Mouse (Mus musculus): Measurements from ENCODE around the gene Ctdspl. TPM values are rescaled to one million over a fixed set of nuclear protein-coding genes. Genes with fewer than 3 reads are reported as not detected.
A peak's percentile ranks its signal among the peaks of the same experiment; 100 is the strongest.

Ctdspl gene
- polyA plus RNA-seq (2015; fragmentation: Nextera tagmentation; extraction: Ambion mirVana), result 21.9 and 24.2 TPM in 2 replicates

DNA sequence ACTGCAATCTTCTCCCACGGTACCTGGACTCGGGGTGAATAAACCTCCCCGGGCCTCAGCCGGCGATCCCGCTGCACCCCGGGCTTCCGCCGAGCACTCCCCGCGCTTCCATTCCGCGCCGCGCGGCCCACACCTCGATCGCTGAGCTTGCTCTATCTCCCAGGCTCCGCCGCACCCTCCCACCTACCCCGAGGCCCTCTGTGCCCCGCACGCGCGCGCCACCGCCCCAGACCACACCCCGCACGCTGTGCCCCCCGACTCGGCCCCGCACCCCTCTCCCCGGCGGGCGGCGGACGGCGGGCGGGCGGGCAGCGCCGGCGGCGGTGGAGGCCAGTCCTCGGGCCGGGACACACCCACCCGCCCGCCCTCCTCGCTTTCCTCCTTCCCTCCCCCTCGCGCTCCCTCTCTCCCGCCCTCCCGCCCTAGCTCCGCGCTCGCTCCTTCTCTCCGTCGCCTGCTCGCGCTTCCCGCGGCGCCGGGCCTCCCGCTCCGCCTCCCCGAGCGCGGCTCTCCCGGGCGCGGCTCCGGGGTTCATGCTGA is at the start of gene Ctdspl:
Gene Ctdspl, plus strand, starts transcription at position 343 of the 540 bp plus-strand sequence.
- Histone ChIP-seq H3K4me2 (ENCODE audit: low read length) (peak within 1 kb of the TSS; percentile 92), H3K9me3 (replicated peaks; ENCODE audit: low read length) (no peaks in the 10 kb centered on the region), H3K9ac (ENCODE audit: low read depth, low read length) (peak within 1 kb of the TSS; percentile 90), H3K27me3 (ENCODE audit: insufficient read depth, low read length) (no peaks in the 10 kb centered on the region), H3K27ac (peak within 1 kb of the TSS; percentile 91), H3K4me1 (replicated peaks; ENCODE audit: insufficient read depth, low read length) (peaks cover 32% of the 10 kb centered on the region), H3K36me3 (ENCODE audit: insufficient read depth, low read length) (no peaks in the 10 kb centered on the region), H3K4me3 (replicated peaks; ENCODE audit: low read depth, low read length) (peak within 1 kb of the TSS; percentile 88)
- ATAC-seq (replicated peaks; ENCODE audit: low FRiP score, low read depth) (peak; percentile 12), DNase-seq (ENCODE audit: low spot score) (peak; percentile 78)
- WGBS, result under 1% methylated on average over 50 of the region's 73 CpGs
- TF ChIP-seq CTCF (IDR thresholded peaks at IDR 0.05; ENCODE audit: low read depth), result no peak

DNA sequence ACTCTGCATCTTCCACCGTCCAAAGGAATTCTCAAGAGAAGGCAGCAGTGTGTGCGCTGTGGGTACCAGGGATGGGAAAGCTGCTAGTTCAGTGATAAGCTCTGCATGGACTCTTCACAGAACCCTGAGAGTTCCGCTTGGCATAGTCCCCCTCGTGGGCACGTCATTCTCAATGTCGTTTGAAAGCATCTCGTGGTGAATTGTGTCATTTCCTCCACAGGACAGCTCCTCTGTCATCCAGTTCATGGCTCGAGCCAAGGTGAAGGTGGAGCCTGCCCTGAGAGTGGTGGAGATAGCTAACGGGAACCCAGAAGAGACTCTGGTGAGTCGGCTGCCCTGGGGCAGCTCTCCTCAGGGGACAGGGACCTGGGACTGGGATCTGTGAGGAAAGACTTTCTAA is 49.4 kb upstream of the Ctdspl start:
- no peak for TF ChIP-seq CTCF (IDR thresholded peaks at IDR 0.05; ENCODE audit: low read depth)
- no peak for ATAC-seq (replicated peaks; ENCODE audit: low FRiP score, low read depth)
- WGBS, result 77% methylated on average over 10 of the region's 10 CpGs
- Histone ChIP-seq H3K4me2 (ENCODE audit: low read length) (no peak overlapping the region), H3K4me3 (replicated peaks; ENCODE audit: low read depth, low read length) (no peak overlapping the region), H3K9ac (ENCODE audit: low read depth, low read length) (no peak overlapping the region), H3K36me3 (ENCODE audit: insufficient read depth, low read length) (0 out of 2 replicates have a peak, but pooled peaks cover 5% of the 10 kb centered on the region), H3K9me3 (replicated peaks; ENCODE audit: low read length) (no peaks in the 10 kb centered on the region), H3K4me1 (replicated peaks; ENCODE audit: insufficient read depth, low read length) (peaks cover 14% of the 10 kb centered on the region; the same call in 1 of the 2 replicates), H3K27ac (peak overlapping the region; percentile 57), H3K27me3 (ENCODE audit: insufficient read depth, low read length) (no peaks in the 10 kb centered on the region)
- DNase-seq (ENCODE audit: low spot score), result no peak

GRCm38 (mm10) chr9:118877365-118878008 is 48.8 kb upstream of the Ctdspl start:
- ATAC-seq (replicated peaks; ENCODE audit: low FRiP score, low read depth) (no peak), DNase-seq (ENCODE audit: low spot score) (peak; percentile 38)
- Histone ChIP-seq H3K9ac (ENCODE audit: low read depth, low read length) (no peak overlapping the region), H3K4me1 (replicated peaks; ENCODE audit: insufficient read depth, low read length) (peaks cover 14% of the 10 kb centered on the region; the same call in 1 of the 2 replicates), H3K9me3 (replicated peaks; ENCODE audit: low read length) (no peaks in the 10 kb centered on the region), H3K4me2 (ENCODE audit: low read length) (no peak overlapping the region), H3K27ac (peak overlapping the region; percentile 57), H3K36me3 (ENCODE audit: insufficient read depth, low read length) (0 out of 2 replicates have a peak, but pooled peaks cover 2% of the 10 kb centered on the region), H3K27me3 (ENCODE audit: insufficient read depth, low read length) (no peaks in the 10 kb centered on the region), H3K4me3 (replicated peaks; ENCODE audit: low read depth, low read length) (no peak overlapping the region)
- 61% methylated on average over 7 of the region's 7 CpGs for WGBS
- no peak for TF ChIP-seq CTCF (IDR thresholded peaks at IDR 0.05; ENCODE audit: low read depth)

DNA sequence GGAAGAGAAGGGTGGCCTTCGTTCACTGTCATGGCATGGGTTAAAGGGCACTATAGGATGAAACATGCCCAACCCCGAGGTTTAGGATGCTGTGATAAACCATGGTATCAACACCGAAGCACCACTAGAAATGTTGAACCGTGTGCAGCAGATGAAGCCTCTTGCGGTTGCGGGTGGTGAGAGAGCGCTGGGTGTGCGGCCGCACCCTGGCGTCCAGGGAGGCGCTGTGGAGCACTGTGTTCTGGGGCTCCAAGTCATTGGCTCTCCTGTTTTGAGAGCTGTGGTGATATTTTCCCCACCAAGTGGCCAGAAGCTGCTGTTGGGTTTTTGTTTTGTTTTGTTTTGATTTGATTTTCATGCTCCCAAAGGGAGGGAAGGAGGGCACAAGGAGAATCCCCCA is 47.7 kb upstream of the Ctdspl start:
- H3K4me3 ChIP-seq (replicated peaks; ENCODE audit: low read depth, low read length), result no peak overlapping the region
- no peak overlapping the region for H3K9ac ChIP-seq (ENCODE audit: low read depth, low read length)
- peaks cover 14% of the 10 kb centered on the region; the same call in 1 of the 2 replicates for H3K4me1 ChIP-seq (replicated peaks; ENCODE audit: insufficient read depth, low read length)
- H3K36me3 ChIP-seq (ENCODE audit: insufficient read depth, low read length), result peaks cover 5% of the 10 kb centered on the region; the same call in 1 of the 2 replicates
- no peaks in the 10 kb centered on the region for H3K27me3 ChIP-seq (ENCODE audit: insufficient read depth, low read length)
- H3K4me2 ChIP-seq (ENCODE audit: low read length), result no peak overlapping the region
- WGBS, result 92% methylated on average over 11 of the region's 11 CpGs
- no peaks in the 10 kb centered on the region for H3K9me3 ChIP-seq (replicated peaks; ENCODE audit: low read length)
- no peak for DNase-seq (ENCODE audit: low spot score)
- H3K27ac ChIP-seq, result no peak overlapping the region
- no peak for TF ChIP-seq CTCF (IDR thresholded peaks at IDR 0.05; ENCODE audit: low read depth)
- ATAC-seq (replicated peaks; ENCODE audit: low FRiP score, low read depth), result no peak

- Histone ChIP-seq H3K4me2 (ENCODE audit: low read length) (no peak overlapping the region), H3K9me3 (replicated peaks; ENCODE audit: low read length) (no peaks in the 10 kb centered on the region), H3K27me3 (ENCODE audit: insufficient read depth, low read length) (no peaks in the 10 kb centered on the region), H3K36me3 (ENCODE audit: insufficient read depth, low read length) (peaks cover 9% of the 10 kb centered on the region; the same call in 1 of the 2 replicates), H3K9ac (ENCODE audit: low read depth, low read length) (no peak overlapping the region), H3K27ac (no peak overlapping the region), H3K4me1 (replicated peaks; ENCODE audit: insufficient read depth, low read length) (0 out of 2 replicates have a peak, but pooled peaks cover 1% of the 10 kb centered on the region), H3K4me3 (replicated peaks; ENCODE audit: low read depth, low read length) (no peak overlapping the region)
- DNase-seq (ENCODE audit: low spot score) (no peak), ATAC-seq (replicated peaks; ENCODE audit: low FRiP score, low read depth) (no peak)
- peak; percentile 63 for TF ChIP-seq CTCF (IDR thresholded peaks at IDR 0.05; ENCODE audit: low read depth)
- whole genome bisulfite sequencing, result 84% methylated on average over 7 of the region's 7 CpGs
Observed at GRCm38 (mm10) chr9:118881281-118881945, 44.8 kb upstream of the Ctdspl start.

DNA sequence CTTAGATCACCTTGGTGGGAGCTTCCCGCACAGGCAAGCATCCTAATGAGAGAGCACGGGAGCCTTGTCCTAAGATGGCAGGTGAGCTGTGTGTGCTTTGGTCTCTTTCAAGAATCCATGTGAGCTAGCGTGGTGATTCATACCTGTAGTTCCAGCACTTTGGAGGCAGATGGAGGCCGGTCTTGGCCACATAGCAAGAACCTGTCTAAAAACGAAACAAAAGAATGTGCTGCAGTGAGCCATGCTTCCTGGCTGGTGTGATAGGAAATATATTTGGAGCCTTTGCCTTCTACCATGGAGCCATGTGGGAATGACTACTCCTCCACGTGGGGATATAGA is 44.3 kb upstream of the Ctdspl start:
- H3K9me3 ChIP-seq (replicated peaks; ENCODE audit: low read length), result no peaks in the 10 kb centered on the region
- no peak for ATAC-seq (replicated peaks; ENCODE audit: low FRiP score, low read depth)
- no peak for DNase-seq (ENCODE audit: low spot score)
- 74% methylated on average over 6 of the region's 6 CpGs for WGBS
- no peak overlapping the region for H3K4me2 ChIP-seq (ENCODE audit: low read length)
- no peak for TF ChIP-seq CTCF (IDR thresholded peaks at IDR 0.05; ENCODE audit: low read depth)
- no peak overlapping the region for H3K4me3 ChIP-seq (replicated peaks; ENCODE audit: low read depth, low read length)
- H3K36me3 ChIP-seq (ENCODE audit: insufficient read depth, low read length), result peaks cover 9% of the 10 kb centered on the region; the same call in 1 of the 2 replicates
- no peaks in the 10 kb centered on the region for H3K4me1 ChIP-seq (replicated peaks; ENCODE audit: insufficient read depth, low read length)
- no peaks in the 10 kb centered on the region for H3K27me3 ChIP-seq (ENCODE audit: insufficient read depth, low read length)
- no peak overlapping the region for H3K27ac ChIP-seq
- no peak overlapping the region for H3K9ac ChIP-seq (ENCODE audit: low read depth, low read length)
